Mouse (Mus musculus): ENCODE data around the gene Tldc2. TPM values are rescaled to one million over a fixed set of nuclear protein-coding genes. Genes with fewer than 3 reads are reported as not detected.

Gene Tldc2
- total RNA-seq (2014; rRNA removed) (not detected in 2 replicates), polyA plus RNA-seq (2015; fragmentation: Nextera tagmentation; extraction: Ambion mirVana) (not detected in 2 replicates)

GRCm38 (mm10) chr2:157086796-157087195, at the start of gene Tldc2:
Gene Tldc2 (plus strand): TSS chr2:157087055.
- TF ChIP-seq CTCF (IDR thresholded peaks at IDR 0.05; ENCODE audit: low read depth) = no peak

GRCm38 (mm10) chr2:157037303-157037702, 49.6 kb upstream of the Tldc2 start:
- TF ChIP-seq CTCF (IDR thresholded peaks at IDR 0.05; ENCODE audit: low read depth) = no peak
- ATAC-seq (no peak), DNase-seq (no peak)
- H3K4me3 ChIP-seq (ENCODE audit: low read depth, low read length) = no peak overlapping the region
- no peaks in the 10 kb centered on the region for H3K27me3 ChIP-seq (ENCODE audit: insufficient read depth, low read length)
- no peak overlapping the region for H3K4me2 ChIP-seq (ENCODE audit: low read depth)
- no peak overlapping the region for H3K27ac ChIP-seq (ENCODE audit: low read depth, low read length)
- WGBS = 37% methylated on average over 9 of the region's 9 CpGs
- no peaks in the 10 kb centered on the region for H3K4me1 ChIP-seq (ENCODE audit: insufficient read depth)
- no peaks in the 10 kb centered on the region for H3K9me3 ChIP-seq (ENCODE audit: low read length)
- peaks cover 73% of the 10 kb centered on the region for H3K36me3 ChIP-seq (ENCODE audit: insufficient read depth)
- H3K9ac ChIP-seq = no peak overlapping the region

More at GRCm38 (mm10) chr2:157086796-157087195, at the start of gene Tldc2:
- Histone ChIP-seq H3K27me3 (ENCODE audit: insufficient read depth, low read length) (no peaks in the 10 kb centered on the region), H3K9ac (no peak within 1 kb of the TSS), H3K4me3 (ENCODE audit: low read depth, low read length) (no peak within 1 kb of the TSS), H3K4me2 (ENCODE audit: low read depth) (no peak within 1 kb of the TSS), H3K27ac (ENCODE audit: low read depth, low read length) (no peak within 1 kb of the TSS), H3K9me3 (ENCODE audit: low read length) (no peaks in the 10 kb centered on the region), H3K4me1 (ENCODE audit: insufficient read depth) (no peaks in the 10 kb centered on the region), H3K36me3 (ENCODE audit: insufficient read depth) (no peaks in the 10 kb centered on the region)
- DNase-seq = no peak
- 83% methylated on average over 8 of the region's 8 CpGs for WGBS
- ATAC-seq = no peak

DNA sequence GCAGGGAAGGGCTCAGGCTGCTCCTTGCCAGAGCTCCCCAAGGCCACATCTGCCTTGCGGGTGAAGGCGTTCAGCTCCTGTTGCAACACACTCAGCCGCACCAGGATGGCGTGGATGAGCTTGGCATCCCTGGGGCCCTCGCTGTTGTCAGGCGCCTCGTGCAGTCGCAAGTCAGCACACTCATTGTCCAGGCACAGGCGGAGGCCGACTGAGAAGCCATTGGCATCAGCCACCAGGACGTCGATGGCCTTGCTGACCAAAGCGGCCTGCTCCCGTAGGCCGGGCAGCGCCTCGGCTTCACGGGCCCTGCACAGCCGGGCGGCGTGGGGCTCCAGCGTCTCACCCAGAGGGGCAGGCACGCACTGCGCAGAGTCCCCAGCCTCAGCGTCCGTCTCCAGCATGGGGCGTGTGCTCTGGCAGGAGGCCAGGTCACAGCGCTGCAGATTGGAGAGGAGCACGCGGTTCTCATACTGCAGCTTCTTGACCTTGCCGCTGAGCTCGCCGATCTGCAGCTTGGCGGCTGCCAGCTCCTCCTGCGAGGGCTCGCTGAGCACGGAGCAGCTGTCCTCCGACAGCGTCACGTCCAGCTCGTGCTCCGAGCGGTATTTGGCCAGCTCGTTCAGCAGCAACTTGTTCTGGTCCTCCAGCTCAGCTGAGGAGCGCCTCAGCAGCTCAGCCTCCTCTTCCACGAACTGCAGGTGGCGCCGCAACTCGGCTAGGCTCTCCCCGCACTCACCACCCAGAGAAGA, 46.8 kb upstream of the Tldc2 start:
- Histone ChIP-seq H3K9ac (no peak overlapping the region), H3K4me3 (ENCODE audit: low read depth, low read length) (no peak overlapping the region), H3K36me3 (ENCODE audit: insufficient read depth) (peaks cover 62% of the 10 kb centered on the region), H3K4me1 (ENCODE audit: insufficient read depth) (no peaks in the 10 kb centered on the region), H3K27me3 (ENCODE audit: insufficient read depth, low read length) (no peaks in the 10 kb centered on the region), H3K9me3 (ENCODE audit: low read length) (no peaks in the 10 kb centered on the region), H3K27ac (ENCODE audit: low read depth, low read length) (no peak overlapping the region), H3K4me2 (ENCODE audit: low read depth) (no peak overlapping the region)
- WGBS = 84% methylated on average over 48 of the region's 50 CpGs
- ATAC-seq (peak; percentile 38), DNase-seq (peak; percentile 26)
- TF ChIP-seq CTCF (IDR thresholded peaks at IDR 0.05; ENCODE audit: low read depth) = no peak

DNA sequence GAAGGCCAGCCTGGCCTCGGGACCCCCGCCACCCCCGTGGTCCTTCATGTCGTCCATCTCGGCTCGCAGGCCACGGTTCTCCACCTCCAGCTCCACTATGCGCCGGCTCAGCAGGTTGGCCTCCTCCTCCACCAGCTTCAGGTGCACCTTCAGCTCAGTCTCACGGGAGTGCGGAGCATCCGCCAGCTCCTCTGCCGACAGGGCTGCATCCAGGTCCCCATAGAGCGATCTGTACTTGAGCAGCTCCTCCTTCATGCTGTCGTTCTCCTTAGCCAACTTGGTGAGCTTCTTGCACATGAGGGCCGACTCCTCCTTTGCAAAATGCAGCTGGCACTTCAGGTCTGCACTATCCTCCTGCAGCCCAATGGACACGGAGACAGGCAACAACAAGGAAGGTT, 46.2 kb upstream of the Tldc2 start:
- no peaks in the 10 kb centered on the region for H3K9me3 ChIP-seq (ENCODE audit: low read length)
- no peak overlapping the region for H3K27ac ChIP-seq (ENCODE audit: low read depth, low read length)
- H3K4me1 ChIP-seq (ENCODE audit: insufficient read depth) = no peaks in the 10 kb centered on the region
- H3K4me2 ChIP-seq (ENCODE audit: low read depth) = no peak overlapping the region
- TF ChIP-seq CTCF (IDR thresholded peaks at IDR 0.05; ENCODE audit: low read depth) = no peak
- ATAC-seq (no peak), DNase-seq (no peak)
- peaks cover 62% of the 10 kb centered on the region for H3K36me3 ChIP-seq (ENCODE audit: insufficient read depth)
- H3K9ac ChIP-seq = no peak overlapping the region
- H3K4me3 ChIP-seq (ENCODE audit: low read depth, low read length) = no peak overlapping the region
- H3K27me3 ChIP-seq (ENCODE audit: insufficient read depth, low read length) = no peaks in the 10 kb centered on the region
- 87% methylated on average over 17 of the region's 17 CpGs for WGBS

DNA sequence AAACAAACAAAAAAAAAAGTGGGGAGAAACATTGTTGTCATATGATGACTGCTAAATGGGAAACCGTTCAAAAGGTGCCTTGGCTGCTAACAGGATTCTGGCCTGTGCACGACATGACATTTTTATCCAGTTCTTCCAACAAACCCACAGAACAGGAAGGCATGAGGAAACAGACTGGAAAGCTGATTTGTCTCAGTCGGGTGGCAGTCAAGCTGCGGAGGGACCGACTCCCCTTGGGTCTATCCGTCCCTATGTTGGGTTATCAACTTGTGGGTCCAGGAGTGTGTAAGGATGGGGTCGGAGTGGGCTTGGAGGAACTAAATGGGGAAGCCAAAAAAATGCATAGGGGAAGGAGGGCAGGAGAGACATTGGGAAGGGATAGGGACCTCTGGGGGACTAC, 45.4 kb upstream of the Tldc2 start:
- Histone ChIP-seq H3K4me3 (ENCODE audit: low read depth, low read length) (no peak overlapping the region), H3K27ac (ENCODE audit: low read depth, low read length) (no peak overlapping the region), H3K27me3 (ENCODE audit: insufficient read depth, low read length) (no peaks in the 10 kb centered on the region), H3K4me1 (ENCODE audit: insufficient read depth) (no peaks in the 10 kb centered on the region), H3K9ac (no peak overlapping the region), H3K36me3 (ENCODE audit: insufficient read depth) (peaks cover 62% of the 10 kb centered on the region), H3K4me2 (ENCODE audit: low read depth) (no peak overlapping the region), H3K9me3 (ENCODE audit: low read length) (no peaks in the 10 kb centered on the region)
- TF ChIP-seq CTCF (IDR thresholded peaks at IDR 0.05; ENCODE audit: low read depth) = no peak
- no peak for DNase-seq
- WGBS = 94% methylated on average over 7 of the region's 7 CpGs
- ATAC-seq = no peak

DNA sequence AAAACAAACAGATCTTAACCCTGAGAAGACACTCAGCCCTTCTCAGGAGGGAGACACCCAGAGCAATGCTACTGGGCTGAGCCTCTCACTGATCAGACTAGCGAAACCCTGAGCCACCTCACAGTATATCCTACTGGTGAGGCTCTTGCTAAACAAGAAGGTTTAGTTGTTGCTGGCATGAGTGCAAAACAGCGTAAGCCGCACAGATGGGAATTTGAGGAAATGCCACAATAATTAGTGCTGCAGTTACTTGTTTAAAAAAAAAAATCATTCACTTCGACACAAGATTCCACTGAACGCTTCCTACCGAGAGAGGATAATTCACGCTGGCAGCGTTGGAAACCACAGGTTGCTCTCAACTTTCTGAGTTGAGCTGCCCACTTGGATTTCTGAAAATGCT, 43.3 kb upstream of the Tldc2 start:
- 56% methylated on average over 8 of the region's 8 CpGs for WGBS
- Histone ChIP-seq H3K4me2 (ENCODE audit: low read depth) (no peak overlapping the region), H3K9me3 (ENCODE audit: low read length) (no peaks in the 10 kb centered on the region), H3K4me3 (ENCODE audit: low read depth, low read length) (no peak overlapping the region), H3K9ac (no peak overlapping the region), H3K27ac (ENCODE audit: low read depth, low read length) (no peak overlapping the region), H3K27me3 (ENCODE audit: insufficient read depth, low read length) (no peaks in the 10 kb centered on the region), H3K36me3 (ENCODE audit: insufficient read depth) (peaks cover 52% of the 10 kb centered on the region), H3K4me1 (ENCODE audit: insufficient read depth) (peaks cover 13% of the 10 kb centered on the region)
- DNase-seq (peak; percentile 64), ATAC-seq (peak; percentile 39; the same call in 1 of the 2 replicates)
- TF ChIP-seq CTCF (IDR thresholded peaks at IDR 0.05; ENCODE audit: low read depth) = no peak

- DNase-seq (no peak), ATAC-seq (no peak)
- Histone ChIP-seq H3K9ac (no peak overlapping the region), H3K27me3 (ENCODE audit: insufficient read depth, low read length) (no peaks in the 10 kb centered on the region), H3K4me3 (ENCODE audit: low read depth, low read length) (no peak overlapping the region), H3K9me3 (ENCODE audit: low read length) (no peaks in the 10 kb centered on the region), H3K36me3 (ENCODE audit: insufficient read depth) (peaks cover 52% of the 10 kb centered on the region), H3K4me2 (ENCODE audit: low read depth) (no peak overlapping the region), H3K4me1 (ENCODE audit: insufficient read depth) (peaks cover 17% of the 10 kb centered on the region), H3K27ac (ENCODE audit: low read depth, low read length) (no peak overlapping the region)
- TF ChIP-seq CTCF (IDR thresholded peaks at IDR 0.05; ENCODE audit: low read depth) = peak; percentile 64
Measured at GRCm38 (mm10) chr2:157043987-157044386, 42.9 kb upstream of the Tldc2 start.
